Mouse (Mus musculus) CH12.LX (cell line): ENCODE measurements around the gene Bak1. TPM values are rescaled to one million over a fixed set of nuclear protein-coding genes. Genes with fewer than 3 reads are reported as not detected.

Experiments
- DNase-seq: peaks from one replicate; pipeline ENCODE4 v3.0.0-alpha.2; 2013; ENCODE audit errors: extremely low read depth
- H3K27ac ChIP-seq: 2 replicates; pipeline ENCODE4 v1.5.1; 2012; ENCODE audit warnings: low read depth, mild to moderate bottlenecking, control low read depth, moderate library complexity; ENCODE audit not compliant: insufficient read depth
- H3K27me3 ChIP-seq: replicated peaks from 2 replicates; pipeline ENCODE3; 2012; ENCODE audit warnings: inconsistent platforms
- H3K36me3 ChIP-seq, 2 experiments: replicated peaks in 1 of 2; 2 replicates each; pipeline versions ENCODE3 to v1.6.1; 2012; ENCODE audit warnings: inconsistent platforms in 1 of 2, low read length in 1 of 2, mild to moderate bottlenecking in 1 of 2, mixed read lengths in 1 of 2, moderate library complexity in 1 of 2; ENCODE audit not compliant: control insufficient read depth in 1 of 2, insufficient read depth in 1 of 2
- H3K4me1 ChIP-seq, 2 experiments: 2 replicates each; pipeline ENCODE4 v1.6.1; 2012; ENCODE audit warnings: inconsistent platforms in 1 of 2, moderate library complexity in 1 of 2; ENCODE audit not compliant: insufficient read depth in 2 of 2, control insufficient read depth in 1 of 2
- H3K4me2 ChIP-seq: 2 replicates; pipeline ENCODE4 v1.6.1; 2012; ENCODE audit warnings: low read depth, mild to moderate bottlenecking, control low read depth; ENCODE audit not compliant: poor library complexity, insufficient read depth, severe bottlenecking
- H3K4me3 ChIP-seq, 3 experiments: fragments of 150-350 bp in 1 of 3; sonication (generic) in 1 of 3; replicated peaks in 1 of 3; 2 replicates each; pipeline versions ENCODE3 to v1.5.1; 2011 to 2012; ENCODE audit warnings: low read depth in 2 of 3, low read length in 2 of 3, mild to moderate bottlenecking in 2 of 3, moderate library complexity in 2 of 3, control low read depth in 1 of 3, improper control_type of control experiment in 1 of 3, inconsistent platforms in 1 of 3, mixed read lengths in 1 of 3; ENCODE audit not compliant: poor library complexity in 1 of 3
- H3K79me2 ChIP-seq: replicated peaks from 2 replicates; pipeline ENCODE4 v1.6.1; 2012; ENCODE audit warnings: mild to moderate bottlenecking, moderate library complexity; ENCODE audit not compliant: control insufficient read depth, poor library complexity, insufficient read depth, severe bottlenecking; ENCODE audit errors: extremely low read depth
- H3K9ac ChIP-seq: 2 replicates; pipeline ENCODE4 v1.6.1; 2012; ENCODE audit warnings: low read depth, mild to moderate bottlenecking, control low read depth, moderate library complexity; ENCODE audit not compliant: insufficient read depth
- H3K9me3 ChIP-seq: replicated peaks from 2 replicates; pipeline ENCODE3; 2012; ENCODE audit warnings: low read length, inconsistent platforms, mixed read lengths
- BHLHE40 ChIP-seq: IDR thresholded peaks from 2 replicates; pipeline ENCODE4 v1.6.1; 2011; ENCODE audit warnings: mild to moderate bottlenecking, low read depth, low read length, improper control_type of control experiment
- CHD1 ChIP-seq: IDR thresholded peaks from 2 replicates; pipeline ENCODE4 v1.6.1; 2012; ENCODE audit warnings: low read depth, low read length, improper control_type of control experiment, inconsistent platforms
- CTCF ChIP-seq, 2 experiments: IDR thresholded peaks in 1 of 2; conservative IDR thresholded peaks in 1 of 2; 2 replicates each; pipeline ENCODE4 v1.5.1; 2011 to 2012; ENCODE audit warnings: low read depth in 2 of 2, low read length in 2 of 2, improper control_type of control experiment in 1 of 2, inconsistent platforms in 1 of 2, mild to moderate bottlenecking in 1 of 2, moderate library complexity in 1 of 2
- ETS1 ChIP-seq: conservative IDR thresholded peaks from 2 replicates; pipeline ENCODE4 v1.6.1; 2012; ENCODE audit warnings: low read depth, mild to moderate bottlenecking, inconsistent platforms, low read length, improper control_type of control experiment, moderate library complexity
- HCFC1 ChIP-seq: IDR thresholded peaks from 2 replicates; pipeline ENCODE4 v1.6.1; 2012; ENCODE audit warnings: low read depth, mild to moderate bottlenecking, inconsistent platforms, low read length, improper control_type of control experiment
- IRF4 ChIP-seq: IDR thresholded peaks from 2 replicates; pipeline ENCODE4 v1.6.1; 2014; ENCODE audit warnings: low read depth, mild to moderate bottlenecking, inconsistent platforms, low read length, improper control_type of control experiment
- KAT2A ChIP-seq: IDR thresholded peaks from 2 replicates; pipeline ENCODE4 v1.6.1; 2012; ENCODE audit warnings: low read length, improper control_type of control experiment, inconsistent platforms; ENCODE audit not compliant: insufficient replicate concordance
- MAFK ChIP-seq: IDR thresholded peaks from 2 replicates; pipeline ENCODE4 v1.6.1; 2011; ENCODE audit warnings: low read length, improper control_type of control experiment; ENCODE audit not compliant: insufficient replicate concordance
- MAZ ChIP-seq: IDR thresholded peaks from 2 replicates; pipeline ENCODE4 v1.6.1; 2012; ENCODE audit warnings: low read depth, mild to moderate bottlenecking, inconsistent platforms, low read length, improper control_type of control experiment, moderate library complexity
- MEF2A ChIP-seq: IDR thresholded peaks from 2 replicates; pipeline ENCODE4 v1.6.1; 2014; ENCODE audit warnings: low read depth, mild to moderate bottlenecking, inconsistent platforms, low read length, improper control_type of control experiment, borderline replicate concordance
- MXI1 ChIP-seq: IDR thresholded peaks from 2 replicates; pipeline ENCODE4 v1.6.1; 2011; ENCODE audit warnings: mild to moderate bottlenecking, low read depth, low read length, improper control_type of control experiment
- MYC ChIP-seq: IDR thresholded peaks from 2 replicates; pipeline ENCODE4 v1.6.1; 2011; ENCODE audit warnings: low read depth, mild to moderate bottlenecking, improper control_type of control experiment, low read length
- NELFE ChIP-seq: IDR thresholded peaks from 2 replicates; pipeline ENCODE4 v1.6.1; 2011; ENCODE audit warnings: low read depth, low read length, improper control_type of control experiment
- NRF1 ChIP-seq: IDR thresholded peaks from 2 replicates; pipeline ENCODE4 v1.6.1; 2014; ENCODE audit warnings: low read depth, mild to moderate bottlenecking, inconsistent platforms, low read length, improper control_type of control experiment, moderate library complexity
- PAX5 ChIP-seq: IDR thresholded peaks from 2 replicates; pipeline ENCODE4 v1.6.1; 2012; ENCODE audit warnings: low read length, inconsistent platforms, mixed read lengths
- POLR2AphosphoS2 ChIP-seq: IDR thresholded peaks from 2 replicates; pipeline ENCODE4 v1.6.1; 2011; ENCODE audit warnings: low read depth, low read length, improper control_type of control experiment
- RAD21 ChIP-seq: IDR thresholded peaks from 2 replicates; pipeline ENCODE4 v1.6.1; 2011; ENCODE audit warnings: low read depth, mild to moderate bottlenecking, low read length, improper control_type of control experiment, moderate library complexity
- RCOR1 ChIP-seq: conservative IDR thresholded peaks from 2 replicates; pipeline ENCODE4 v1.6.1; 2012; ENCODE audit warnings: low read depth, mild to moderate bottlenecking, inconsistent platforms, low read length, improper control_type of control experiment
- TBP ChIP-seq: conservative IDR thresholded peaks from 2 replicates; pipeline ENCODE4 v1.6.1; 2011; ENCODE audit warnings: low read depth, low read length, improper control_type of control experiment
- ZKSCAN1 ChIP-seq: IDR thresholded peaks from 2 replicates; pipeline ENCODE4 v1.6.1; 2012; ENCODE audit warnings: low read depth, inconsistent platforms, low read length, improper control_type of control experiment, borderline replicate concordance
- ZMIZ1 ChIP-seq: IDR thresholded peaks from 2 replicates; pipeline ENCODE4 v1.6.1; 2012; ENCODE audit warnings: low read depth, mild to moderate bottlenecking, inconsistent platforms, low read length, improper control_type of control experiment
- dilution Hi-C: fragments of 300-500 bp; cut with MboI; formaldehyde crosslinking; loops from 2 replicates; pipeline ENCODE4 v1.14.3; 2020; ENCODE audit warnings: low sequenced_read_pairs; ENCODE audit not compliant: extremely low pct_unique_long_range_greater_than_20kb, extremely low pct_ligation_motif_present
- in situ Hi-C: fragments of 300-500 bp; cut with MboI; formaldehyde crosslinking; loops from 3 replicates; pipeline ENCODE4 v1.14.3; 2019; ENCODE audit warnings: low sequenced_read_pairs, low pct_ligation_motif_present, low pct_unique_long_range_greater_than_20kb, mixed read lengths
- polyA plus RNA-seq: library from polyadenylated mRNA; unstranded; fragments of >175 nt; gene quantifications from 2 replicates; pipeline ENCODE4 v1.2.1, GENCODE M21; 2012; ENCODE audit warnings: low read depth; ENCODE audit not compliant: insufficient read length
- total RNA-seq, 2 experiments: library from RNA; depleted of rRNA; stranded (reverse); fragments of 300-350 nt in 1 of 2; fragments of >200 nt in 1 of 2; gene quantifications; 2 replicates each; pipeline ENCODE4 v1.2.3; 2012 to 2014

Gene Bak1
- total and polyA plus RNA-seq, 3 experiments, result 57.3 to 140 (median 61.8) TPM

DNA sequence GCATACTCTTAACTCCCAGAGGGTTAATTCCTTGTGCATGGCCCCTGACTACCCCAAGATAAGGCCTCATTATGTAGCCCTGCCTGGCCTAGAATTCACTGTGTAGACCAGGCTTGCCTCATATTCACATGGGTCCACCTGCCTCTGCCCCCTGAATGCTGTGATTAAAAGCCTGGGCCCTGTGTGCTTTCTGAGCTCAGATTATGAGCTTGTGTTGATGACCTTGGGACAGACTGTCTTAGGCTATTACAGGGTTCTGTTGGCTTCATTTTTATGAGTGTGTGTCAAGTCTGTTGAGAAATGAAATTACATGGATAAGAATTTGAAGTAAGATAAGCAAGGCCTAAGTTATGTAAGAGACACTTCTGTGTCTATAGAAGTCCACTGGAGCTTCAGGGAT, 38.3 kb downstream of the Bak1 start:
- Histone ChIP-seq H3K27ac (no peak overlapping the region), H3K4me2 (no peak overlapping the region), H3K4me1 (peaks cover 0 to 4% of the 10 kb centered on the region in 2 experiments; a peak in 1 of 4 replicates), H3K79me2 (no peaks in the 10 kb centered on the region), H3K9ac (no peak overlapping the region), H3K27me3 (no peaks in the 10 kb centered on the region), H3K36me3 (peaks cover 0 to 5% of the 10 kb centered on the region in 2 experiments), H3K4me3 (no peak overlapping the region), H3K9me3 (no peaks in the 10 kb centered on the region)
- in situ Hi-C loops, result no loop called here
- dilution Hi-C loops, result no loop called here
- no peak for DNase-seq
- TF ChIP-seq CHD1, result no peak
- TF ChIP-seq MYC, result no peak
- TF ChIP-seq TBP, result no peak
- TF ChIP-seq POLR2AphosphoS2, result no peak
- no peak for TF ChIP-seq PAX5
- no peak for TF ChIP-seq MEF2A
- no peak for TF ChIP-seq HCFC1
- TF ChIP-seq CTCF (conservative IDR thresholded peaks at IDR 0.05 in 1 of 2, IDR thresholded peaks at IDR 0.05 in 1 of 2; ENCODE audit: low read depth in 2 of 2, low read length in 2 of 2), result no peak
- TF ChIP-seq RAD21, result no peak

DNA sequence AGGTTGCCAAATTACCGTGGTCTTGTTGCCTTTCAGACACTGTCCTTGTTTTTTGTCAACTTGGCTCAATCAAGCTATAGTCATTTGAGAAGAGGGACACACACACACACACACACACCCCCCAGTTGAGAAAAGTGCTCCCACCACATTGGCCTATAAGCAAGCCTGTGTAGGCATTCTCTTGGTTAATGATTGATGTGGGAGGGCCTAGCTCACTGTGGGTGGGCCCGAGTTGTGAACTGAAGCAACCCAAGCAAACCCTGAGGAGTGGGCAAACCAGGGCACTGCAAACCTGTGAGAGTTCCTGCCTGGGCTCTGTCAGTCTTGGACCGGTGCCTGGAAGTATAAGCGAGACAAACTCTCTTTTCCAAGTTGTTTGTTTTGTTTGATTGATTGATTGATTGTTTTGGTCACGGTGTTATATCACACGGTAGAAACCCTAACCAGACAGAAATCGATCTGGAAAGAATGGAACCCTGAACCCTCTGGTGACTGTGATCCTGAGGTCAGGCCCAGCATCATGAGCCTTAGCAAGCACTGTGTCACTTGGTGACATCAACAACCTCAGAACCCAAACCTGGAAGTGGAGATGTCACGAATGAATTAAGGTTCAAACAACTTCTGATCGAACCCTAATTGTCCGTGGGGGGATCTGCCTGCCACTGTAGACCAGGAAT, 43.2 kb downstream of the Bak1 start:
- Histone ChIP-seq H3K9ac (no peak overlapping the region), H3K27ac (no peak overlapping the region), H3K4me2 (no peak overlapping the region), H3K27me3 (no peaks in the 10 kb centered on the region), H3K4me1 (peaks cover 4 to 18% of the 10 kb centered on the region in 2 experiments; a peak in 3 of 4 replicates), H3K79me2 (no peaks in the 10 kb centered on the region), H3K4me3 (no peak overlapping the region), H3K36me3 (peaks cover 0 to 8% of the 10 kb centered on the region in 2 experiments), H3K9me3 (no peaks in the 10 kb centered on the region)
- TF ChIP-seq ZKSCAN1 (no peak), KAT2A (no peak), IRF4 (no peak), MAZ (no peak), NRF1 (no peak), ETS1 (no peak), MYC (no peak), HCFC1 (no peak), RCOR1 (no peak), ZMIZ1 (no peak), BHLHE40 (no peak), MXI1 (no peak), MAFK (no peak), CTCF (conservative IDR thresholded peaks at IDR 0.05 in 1 of 2, IDR thresholded peaks at IDR 0.05 in 1 of 2; ENCODE audit: low read depth in 2 of 2, low read length in 2 of 2) (no peak), NELFE (no peak)
- DNase-seq, result no peak
- dilution Hi-C loops, result no loop called here
- in situ Hi-C loops, result no loop called here
